Mouse (Mus musculus): ENCODE measurements around the gene Cdh13. TPM values are rescaled to one million over a fixed set of nuclear protein-coding genes. Genes with fewer than 3 reads are reported as not detected.

Cdh13 gene
- polyA plus RNA-seq, 1 experiment from 2014 or later: 50.0 TPM

DNA sequence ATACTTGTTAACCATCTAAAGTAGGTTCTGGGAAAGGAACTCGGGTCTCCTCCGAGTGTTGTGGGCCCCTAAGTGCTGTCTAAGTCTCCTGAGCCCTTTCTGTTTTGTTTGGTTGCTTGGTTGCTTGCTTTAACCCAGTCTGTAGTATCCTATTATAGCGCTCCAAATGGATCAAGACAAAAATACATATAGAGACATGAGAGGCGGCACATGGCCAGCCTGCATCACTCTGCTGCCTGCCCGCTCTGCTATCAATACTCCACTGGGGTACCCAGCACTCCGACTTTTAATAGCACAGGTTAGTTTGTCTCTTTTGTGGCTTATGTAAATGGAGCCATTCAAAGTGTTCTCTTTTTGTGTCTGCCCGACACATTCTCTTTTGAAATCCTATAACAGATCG is 285.8 kb downstream of the Cdh13 start:
- WGBS: 67% methylated on average over 8 of the region's 8 CpGs
- no peak overlapping the region for H3K4me2 ChIP-seq

DNA sequence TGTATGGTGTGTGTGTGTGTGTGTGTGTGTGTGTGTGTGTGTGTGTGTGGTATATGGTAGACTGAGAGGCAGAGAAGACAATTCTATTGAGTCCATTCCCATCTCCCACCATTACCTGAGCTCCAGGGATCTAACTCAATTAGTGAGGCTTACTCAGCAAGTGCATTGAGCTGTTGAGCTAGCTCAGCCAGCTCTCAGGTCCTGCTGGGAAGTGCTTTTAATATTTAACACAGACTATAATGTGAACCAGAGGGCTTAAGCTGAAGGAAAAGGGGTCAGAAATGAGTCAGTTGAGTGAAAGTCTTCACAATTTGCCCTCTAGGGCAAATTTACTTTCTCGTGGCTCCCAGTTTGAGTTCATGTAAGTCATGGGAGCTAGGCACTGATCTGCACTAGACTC is 297.7 kb downstream of the Cdh13 start:
- no peak overlapping the region for H3K27ac ChIP-seq (replicated peaks)
- H3K9ac ChIP-seq: no peak overlapping the region
- WGBS: 80% methylated on average over 1 of the region's 1 CpGs
- no peaks in the 10 kb centered on the region for H3K9me3 ChIP-seq
- no peak overlapping the region for H3K4me3 ChIP-seq
- no peaks in the 10 kb centered on the region for H3K27me3 ChIP-seq (replicated peaks)
- H3K4me2 ChIP-seq: no peak overlapping the region
- no peaks in the 10 kb centered on the region for H3K36me3 ChIP-seq
- H3K4me1 ChIP-seq: peaks cover 19% of the 10 kb centered on the region
- no peak for ATAC-seq (ENCODE audit: extremely low read depth, insufficient number of reproducible peaks, low FRiP score, low TSS enrichment)

More for the DNA sequence above, 285.8 kb downstream of the Cdh13 start:
- no peak overlapping the region for H3K27ac ChIP-seq (replicated peaks)
- H3K9me3 ChIP-seq: no peaks in the 10 kb centered on the region
- H3K4me1 ChIP-seq: no peaks in the 10 kb centered on the region
- no peaks in the 10 kb centered on the region for H3K27me3 ChIP-seq (replicated peaks)
- ATAC-seq (ENCODE audit: extremely low read depth, insufficient number of reproducible peaks, low FRiP score, low TSS enrichment): no peak
- no peak overlapping the region for H3K4me3 ChIP-seq
- no peaks in the 10 kb centered on the region for H3K36me3 ChIP-seq
- no peak overlapping the region for H3K9ac ChIP-seq

DNA sequence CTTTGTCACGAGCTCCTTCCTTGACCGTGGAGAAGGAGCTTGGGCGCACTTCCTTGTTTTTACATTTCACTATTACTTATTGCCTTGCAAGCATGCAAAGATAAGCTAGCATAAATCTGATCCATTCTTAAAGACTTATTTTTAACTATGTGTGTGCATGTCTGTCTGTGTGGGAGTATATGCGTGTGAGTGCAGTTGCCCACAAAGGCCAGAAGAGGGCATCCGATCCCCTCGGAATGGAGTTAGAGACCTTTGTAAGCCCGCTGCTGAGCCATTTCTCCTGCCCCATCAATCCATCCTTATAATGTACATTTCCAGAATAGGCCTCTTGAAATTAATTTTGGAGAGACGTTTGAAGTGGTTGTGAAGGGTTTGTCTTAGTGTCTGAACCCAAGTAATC is 298.7 kb downstream of the Cdh13 start:
- H3K27me3 ChIP-seq (replicated peaks): no peaks in the 10 kb centered on the region
- no peak overlapping the region for H3K27ac ChIP-seq (replicated peaks)
- no peaks in the 10 kb centered on the region for H3K9me3 ChIP-seq
- no peak overlapping the region for H3K4me2 ChIP-seq
- H3K36me3 ChIP-seq: no peaks in the 10 kb centered on the region
- ATAC-seq (ENCODE audit: extremely low read depth, insufficient number of reproducible peaks, low FRiP score, low TSS enrichment): no peak
- peaks cover 21% of the 10 kb centered on the region for H3K4me1 ChIP-seq
- H3K4me3 ChIP-seq: no peak overlapping the region
- 91% methylated on average over 8 of the region's 8 CpGs for WGBS
- no peak overlapping the region for H3K9ac ChIP-seq

DNA sequence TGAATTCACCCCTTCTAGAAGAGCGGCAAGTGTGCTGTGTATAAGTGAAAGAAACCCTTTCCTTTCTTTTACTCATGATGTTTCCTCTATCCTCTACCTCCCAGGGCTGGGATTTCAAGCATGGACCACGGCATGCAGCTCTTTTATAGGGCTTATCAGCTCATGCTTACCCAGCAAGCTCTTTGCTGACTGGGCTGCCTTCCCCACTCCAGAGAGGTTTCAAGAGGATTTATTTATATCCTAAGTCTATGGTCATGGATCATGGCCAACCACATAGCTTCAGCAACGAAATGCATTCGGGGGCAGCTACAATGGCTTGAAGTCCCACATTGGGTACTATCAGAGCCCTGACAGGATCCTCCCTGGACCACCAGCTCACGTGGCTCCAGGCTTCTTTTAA is 304.4 kb downstream of the Cdh13 start:
- Histone ChIP-seq H3K9ac (no peak overlapping the region), H3K36me3 (no peaks in the 10 kb centered on the region), H3K4me3 (no peak overlapping the region), H3K4me2 (peak overlapping the region; percentile 5; the same call in 1 of the 2 replicates), H3K27ac (replicated peaks) (peak overlapping the region; percentile 73), H3K4me1 (peaks cover 31% of the 10 kb centered on the region), H3K9me3 (no peaks in the 10 kb centered on the region), H3K27me3 (replicated peaks) (no peaks in the 10 kb centered on the region)
- no peak for ATAC-seq (ENCODE audit: extremely low read depth, insufficient number of reproducible peaks, low FRiP score, low TSS enrichment)
- 31% methylated on average over 5 of the region's 5 CpGs for WGBS

- no peaks in the 10 kb centered on the region for H3K27me3 ChIP-seq (replicated peaks)
- H3K27ac ChIP-seq (replicated peaks): no peak overlapping the region
- peaks cover 3% of the 10 kb centered on the region for H3K4me1 ChIP-seq
- WGBS: 58% methylated on average over 8 of the region's 8 CpGs
- no peaks in the 10 kb centered on the region for H3K36me3 ChIP-seq
- H3K4me2 ChIP-seq: no peak overlapping the region
- peaks cover 11% of the 10 kb centered on the region for H3K9me3 ChIP-seq
- H3K4me3 ChIP-seq: no peak overlapping the region
- H3K9ac ChIP-seq: no peak overlapping the region
- no peak for ATAC-seq (ENCODE audit: extremely low read depth, insufficient number of reproducible peaks, low FRiP score, low TSS enrichment)
Measured at GRCm38 (mm10) chr8:118596816-118597215, 313.3 kb downstream of the Cdh13 start.

GRCm38 (mm10) chr8:118601376-118601775 is 317.8 kb downstream of the Cdh13 start:
- Histone ChIP-seq H3K36me3 (no peaks in the 10 kb centered on the region), H3K4me1 (peaks cover 16% of the 10 kb centered on the region), H3K4me3 (no peak overlapping the region), H3K27me3 (replicated peaks) (no peaks in the 10 kb centered on the region), H3K4me2 (no peak overlapping the region), H3K9me3 (peaks cover 7% of the 10 kb centered on the region; the same call in 1 of the 2 replicates), H3K27ac (replicated peaks) (no peak overlapping the region), H3K9ac (no peak overlapping the region)
- 81% methylated on average over 8 of the region's 8 CpGs for WGBS
- ATAC-seq (ENCODE audit: extremely low read depth, insufficient number of reproducible peaks, low FRiP score, low TSS enrichment): no peak

DNA sequence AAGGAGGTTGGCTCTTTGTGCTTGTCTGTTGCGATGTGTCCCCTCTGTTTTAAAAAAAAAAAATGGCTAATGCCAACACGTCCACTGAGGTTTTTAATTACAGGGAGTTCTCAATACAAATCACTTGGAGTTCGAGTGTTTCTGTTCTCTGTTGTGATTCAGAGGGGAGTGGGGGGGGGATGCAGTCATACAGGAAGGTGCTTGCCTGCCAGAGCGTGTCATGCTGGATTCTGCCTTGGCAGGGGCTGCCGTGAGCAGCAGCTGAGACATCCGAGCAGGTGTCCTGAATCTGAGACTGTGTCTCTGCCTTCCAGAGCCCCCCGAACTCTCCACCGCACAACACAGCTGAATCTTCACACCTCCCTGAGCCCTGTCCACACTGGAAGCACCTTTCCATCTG is 318.5 kb downstream of the Cdh13 start:
- no peak overlapping the region for H3K27ac ChIP-seq (replicated peaks)
- WGBS: 76% methylated on average over 8 of the region's 8 CpGs
- H3K36me3 ChIP-seq: no peaks in the 10 kb centered on the region
- H3K9ac ChIP-seq: no peak overlapping the region
- peaks cover 7% of the 10 kb centered on the region; the same call in 1 of the 2 replicates for H3K9me3 ChIP-seq
- H3K4me3 ChIP-seq: no peak overlapping the region
- ATAC-seq (ENCODE audit: extremely low read depth, insufficient number of reproducible peaks, low FRiP score, low TSS enrichment): no peak
- H3K27me3 ChIP-seq (replicated peaks): no peaks in the 10 kb centered on the region
- H3K4me1 ChIP-seq: peaks cover 15% of the 10 kb centered on the region
- no peak overlapping the region for H3K4me2 ChIP-seq

DNA sequence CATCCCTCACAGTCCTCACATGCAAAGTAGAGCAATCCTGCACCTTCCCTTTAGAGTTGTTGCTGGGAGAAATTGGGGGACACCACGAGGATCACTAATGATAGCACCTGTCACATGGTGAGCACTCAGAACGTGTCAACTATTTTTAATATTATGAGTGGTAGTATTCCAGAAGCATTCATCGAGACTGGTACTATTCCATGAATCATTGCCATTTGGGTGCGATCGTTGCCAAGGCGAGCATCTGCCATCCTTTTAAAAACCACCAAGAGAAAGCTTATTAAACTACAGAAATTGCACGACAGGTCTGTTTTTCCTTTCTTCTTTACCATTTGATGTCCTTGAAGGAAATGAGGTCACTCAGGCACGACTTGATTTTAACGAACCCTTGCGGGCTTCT is 328.0 kb downstream of the Cdh13 start:
- no peak overlapping the region for H3K9ac ChIP-seq
- no peaks in the 10 kb centered on the region for H3K36me3 ChIP-seq
- no peak overlapping the region for H3K4me2 ChIP-seq
- no peak overlapping the region for H3K4me3 ChIP-seq
- no peaks in the 10 kb centered on the region for H3K4me1 ChIP-seq
- no peaks in the 10 kb centered on the region for H3K9me3 ChIP-seq
- WGBS: 84% methylated on average over 10 of the region's 10 CpGs
- no peak overlapping the region for H3K27ac ChIP-seq (replicated peaks)
- no peak for ATAC-seq (ENCODE audit: extremely low read depth, insufficient number of reproducible peaks, low FRiP score, low TSS enrichment)
- H3K27me3 ChIP-seq (replicated peaks): no peaks in the 10 kb centered on the region

GRCm38 (mm10) chr8:118618195-118618594 is 334.7 kb downstream of the Cdh13 start:
- no peak overlapping the region for H3K27ac ChIP-seq (replicated peaks)
- H3K4me2 ChIP-seq: no peak overlapping the region
- no peaks in the 10 kb centered on the region for H3K36me3 ChIP-seq
- no peak for ATAC-seq (ENCODE audit: extremely low read depth, insufficient number of reproducible peaks, low FRiP score, low TSS enrichment)
- H3K9me3 ChIP-seq: no peaks in the 10 kb centered on the region
- 83% methylated on average over 10 of the region's 10 CpGs for WGBS
- H3K4me3 ChIP-seq: no peak overlapping the region
- H3K4me1 ChIP-seq: 0 out of 2 replicates have a peak, but pooled peaks cover 3% of the 10 kb centered on the region
- no peaks in the 10 kb centered on the region for H3K27me3 ChIP-seq (replicated peaks)
- H3K9ac ChIP-seq: no peak overlapping the region

DNA sequence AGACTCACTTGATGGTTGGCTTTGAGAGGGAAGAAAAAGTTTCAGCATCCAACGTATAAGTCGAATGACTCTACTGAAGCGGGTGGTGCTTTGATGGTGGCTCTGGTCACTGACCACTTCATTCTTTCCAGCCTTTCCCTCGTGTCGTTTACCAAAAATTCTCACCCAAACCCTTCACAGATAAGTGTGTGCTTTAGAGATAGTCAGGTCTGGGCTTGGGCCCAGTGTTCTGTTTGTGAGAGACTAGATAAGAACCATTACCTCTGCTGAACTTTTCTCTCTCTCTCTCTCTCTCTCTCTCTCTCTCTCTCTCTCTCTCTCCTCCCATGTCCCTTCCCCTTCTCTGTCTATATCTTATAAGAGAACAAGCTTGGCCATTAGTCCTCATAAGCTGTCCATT is 342.9 kb downstream of the Cdh13 start:
- Histone ChIP-seq H3K36me3 (no peaks in the 10 kb centered on the region), H3K9ac (no peak overlapping the region), H3K27me3 (replicated peaks) (no peaks in the 10 kb centered on the region), H3K4me3 (no peak overlapping the region), H3K9me3 (no peaks in the 10 kb centered on the region), H3K4me2 (no peak overlapping the region), H3K27ac (replicated peaks) (no peak overlapping the region), H3K4me1 (peaks cover 12% of the 10 kb centered on the region)
- 34% methylated on average over 5 of the region's 5 CpGs for WGBS
- ATAC-seq (ENCODE audit: extremely low read depth, insufficient number of reproducible peaks, low FRiP score, low TSS enrichment): no peak

DNA sequence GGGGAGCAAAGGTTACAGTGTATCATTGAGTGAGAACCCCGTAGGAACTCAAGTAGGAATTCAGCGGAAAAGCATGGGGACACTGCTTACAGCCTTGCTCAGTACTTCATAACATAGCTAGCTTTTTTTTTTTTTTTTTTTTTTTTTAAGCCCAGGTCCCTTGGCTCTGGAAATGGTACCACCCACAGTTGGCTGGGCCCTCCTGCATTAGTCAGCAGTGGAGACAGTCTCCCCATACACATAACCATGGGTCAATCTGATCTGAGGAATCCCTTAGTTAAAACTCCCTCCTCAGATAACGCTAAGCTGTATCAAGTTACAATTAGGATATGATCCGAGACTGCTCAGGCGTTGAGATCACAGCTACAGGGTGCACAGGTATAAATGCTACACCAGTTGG is 344.2 kb downstream of the Cdh13 start:
- H3K4me2 ChIP-seq: no peak overlapping the region
- 69% methylated on average over 5 of the region's 5 CpGs for WGBS
- no peak; the same call in 1 of the 2 replicates for ATAC-seq (ENCODE audit: extremely low read depth, insufficient number of reproducible peaks, low FRiP score, low TSS enrichment)

DNA sequence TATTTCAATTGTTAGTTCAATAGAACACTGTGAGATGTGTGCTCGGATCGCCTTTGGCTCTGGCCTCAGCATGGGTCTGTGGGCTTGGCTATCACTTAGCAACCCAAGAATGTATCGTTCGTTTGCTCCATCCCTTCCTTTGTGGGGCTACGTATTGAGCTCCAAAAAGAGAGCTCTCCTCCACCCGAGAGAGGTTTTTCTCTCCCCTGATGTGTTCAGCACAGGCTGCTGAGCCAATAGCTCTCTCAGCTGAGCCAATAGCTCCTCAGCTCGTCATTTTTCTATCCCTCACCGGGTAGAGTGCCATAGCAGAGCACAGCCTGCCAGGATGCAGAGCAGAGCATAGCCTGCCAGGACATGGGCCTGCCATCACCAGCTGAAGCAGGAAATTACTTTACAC is 345.2 kb downstream of the Cdh13 start:
- Histone ChIP-seq H3K9ac (no peak overlapping the region), H3K4me2 (no peak overlapping the region), H3K4me1 (peaks cover 12% of the 10 kb centered on the region), H3K36me3 (no peaks in the 10 kb centered on the region), H3K27me3 (replicated peaks) (no peaks in the 10 kb centered on the region), H3K9me3 (no peaks in the 10 kb centered on the region), H3K4me3 (no peak overlapping the region), H3K27ac (replicated peaks) (no peak overlapping the region)
- 82% methylated on average over 8 of the region's 8 CpGs for WGBS
- no peak for ATAC-seq (ENCODE audit: extremely low read depth, insufficient number of reproducible peaks, low FRiP score, low TSS enrichment)

More for the DNA sequence above, 344.2 kb downstream of the Cdh13 start:
- no peaks in the 10 kb centered on the region for H3K36me3 ChIP-seq
- H3K4me1 ChIP-seq: peaks cover 12% of the 10 kb centered on the region
- no peaks in the 10 kb centered on the region for H3K9me3 ChIP-seq
- no peak overlapping the region for H3K27ac ChIP-seq (replicated peaks)
- H3K4me3 ChIP-seq: no peak overlapping the region
- H3K27me3 ChIP-seq (replicated peaks): no peaks in the 10 kb centered on the region
- no peak overlapping the region for H3K9ac ChIP-seq
